Mouse (Mus musculus) ES-Bruce4 (cell line): ENCODE results near the gene Arfgef3. TPM values are rescaled to one million over a fixed set of nuclear protein-coding genes. Genes with fewer than 3 reads are reported as not detected.

Experiments
- H3K27ac ChIP-seq: 2 replicates; pipeline ENCODE4 v1.5.1; 2012; ENCODE audit warnings: low read length, inconsistent platforms; ENCODE audit not compliant: insufficient read depth
- H3K27me3 ChIP-seq: 2 replicates; pipeline ENCODE4 v1.6.1; 2012; ENCODE audit warnings: mild to moderate bottlenecking, low read length, inconsistent platforms; ENCODE audit not compliant: control insufficient read depth, poor library complexity, insufficient read depth, severe bottlenecking
- H3K36me3 ChIP-seq: 2 replicates; pipeline ENCODE4 v1.6.1; 2012; ENCODE audit warnings: inconsistent platforms, mild to moderate bottlenecking, low read length, moderate library complexity; ENCODE audit not compliant: control insufficient read depth, poor library complexity, insufficient read depth, severe bottlenecking
- H3K4me1 ChIP-seq: one replicate; pipeline ENCODE4 v1.8.1; 2011; ENCODE audit warnings: low read length; ENCODE audit not compliant: control insufficient read depth, insufficient read depth
- H3K4me3 ChIP-seq: 2 replicates; pipeline ENCODE4 v1.5.1; 2011; ENCODE audit warnings: low read depth, mild to moderate bottlenecking, low read length
- H3K9ac ChIP-seq: 2 replicates; pipeline ENCODE4 v1.6.1; 2012; ENCODE audit warnings: low read depth, mild to moderate bottlenecking, inconsistent platforms; ENCODE audit not compliant: poor library complexity, severe bottlenecking
- H3K9me3 ChIP-seq: replicated peaks from 2 replicates; pipeline ENCODE4 v1.6.1; 2012; ENCODE audit warnings: mild to moderate bottlenecking, low read length, inconsistent platforms; ENCODE audit not compliant: control insufficient read depth, poor library complexity, insufficient read depth, severe bottlenecking
- CTCF ChIP-seq: IDR thresholded peaks from one replicate; pipeline ENCODE4 v1.8.1; 2011; ENCODE audit warnings: low read depth, low read length
- EP300 ChIP-seq: IDR thresholded peaks from 2 replicates; pipeline ENCODE4 v1.6.1; 2011; ENCODE audit warnings: low read depth, low read length; ENCODE audit not compliant: insufficient read depth
- POLR2A ChIP-seq: IDR thresholded peaks from one replicate; pipeline ENCODE4 v1.8.1; 2011; ENCODE audit warnings: low read length; ENCODE audit not compliant: insufficient read depth
- polyA plus RNA-seq: library from polyadenylated mRNA; stranded (reverse); fragments of >200 nt; gene quantifications from 2 replicates; pipeline ENCODE4 v1.2.4, GENCODE M21; 2011; ENCODE audit warnings: low read depth; ENCODE audit not compliant: missing spikeins, insufficient read depth, insufficient read length

Arfgef3 gene
- polyA plus RNA-seq, 1 experiment: 5.0 TPM

DNA sequence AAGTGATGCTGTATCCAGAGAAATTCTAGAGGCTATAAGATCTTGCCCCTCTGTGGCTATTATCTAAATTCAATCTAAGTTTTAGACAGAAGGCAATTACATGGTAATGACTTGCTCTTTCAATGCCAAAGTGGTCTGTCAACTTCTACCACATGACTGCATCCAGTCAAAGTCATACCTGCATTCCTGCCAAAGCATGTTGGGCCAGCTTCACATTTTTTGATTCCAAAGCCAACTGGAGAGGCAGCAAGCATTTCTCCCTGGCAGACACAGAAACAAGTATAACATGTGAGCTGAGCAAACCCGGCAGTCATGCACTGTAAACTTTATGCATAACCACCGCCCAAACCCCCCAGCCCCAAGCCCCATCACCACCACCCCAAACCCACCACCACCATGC is 44.6 kb downstream of the Arfgef3 start:
- no peak overlapping the region for H3K4me3 ChIP-seq
- no peaks in the 10 kb centered on the region for H3K9me3 ChIP-seq
- no peak overlapping the region for H3K9ac ChIP-seq
- H3K27ac ChIP-seq: no peak overlapping the region
- TF ChIP-seq POLR2A (no peak), EP300 (no peak), CTCF (no peak)
- no peaks in the 10 kb centered on the region; the same call in 1 of the 2 replicates for H3K27me3 ChIP-seq
- no peaks in the 10 kb centered on the region for H3K36me3 ChIP-seq
- H3K4me1 ChIP-seq: no peaks in the 10 kb centered on the region

DNA sequence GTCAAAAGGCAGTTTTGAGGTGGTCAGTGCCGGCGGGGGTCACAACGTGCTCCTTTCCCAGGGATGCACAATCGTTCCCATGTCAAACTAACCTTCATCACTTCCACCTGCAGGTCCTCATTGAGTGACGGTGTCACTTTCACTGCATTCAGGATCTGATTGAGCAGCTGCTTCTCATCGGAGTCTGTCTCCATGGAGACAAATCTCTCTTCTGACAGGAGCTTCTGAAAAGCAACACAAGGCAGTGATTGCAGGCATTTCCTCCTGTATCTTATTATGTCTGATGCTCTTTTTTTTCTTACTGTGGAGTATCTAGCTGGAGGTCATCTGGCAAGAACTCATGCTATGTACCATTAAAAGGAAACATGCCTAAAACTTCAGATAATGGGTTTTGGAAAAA is 47.3 kb downstream of the Arfgef3 start:
- Histone ChIP-seq H3K36me3 (no peaks in the 10 kb centered on the region), H3K9me3 (no peaks in the 10 kb centered on the region), H3K9ac (no peak overlapping the region), H3K4me3 (no peak overlapping the region), H3K27me3 (no peaks in the 10 kb centered on the region; the same call in 1 of the 2 replicates), H3K27ac (no peak overlapping the region), H3K4me1 (no peaks in the 10 kb centered on the region)
- TF ChIP-seq EP300: no peak
- TF ChIP-seq POLR2A: no peak
- no peak for TF ChIP-seq CTCF

DNA sequence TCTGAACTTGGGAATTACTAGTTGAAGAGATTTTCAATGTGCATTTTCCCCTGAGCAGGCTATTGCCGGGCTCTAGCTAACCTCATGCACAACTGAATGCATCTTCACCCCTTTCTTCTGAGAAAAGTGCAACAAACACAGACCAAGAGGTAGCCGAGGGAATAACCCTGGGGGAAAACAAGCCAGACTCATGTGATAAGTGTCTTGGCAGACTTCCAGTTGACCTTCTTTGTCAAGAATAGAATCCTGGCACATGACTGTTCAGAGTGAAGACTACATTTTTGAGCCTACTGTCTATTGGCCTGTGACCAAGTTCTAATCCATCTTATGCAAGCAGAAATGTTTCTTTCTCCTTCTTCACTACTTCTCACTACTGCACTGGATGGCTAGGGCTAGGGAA is 55.5 kb downstream of the Arfgef3 start:
- no peak overlapping the region for H3K27ac ChIP-seq
- no peak overlapping the region for H3K4me3 ChIP-seq
- H3K4me1 ChIP-seq: no peaks in the 10 kb centered on the region
- TF ChIP-seq CTCF (no peak), EP300 (no peak), POLR2A (no peak)
- H3K36me3 ChIP-seq: no peaks in the 10 kb centered on the region
- H3K27me3 ChIP-seq: no peaks in the 10 kb centered on the region; the same call in 1 of the 2 replicates
- no peak overlapping the region for H3K9ac ChIP-seq
- H3K9me3 ChIP-seq: no peaks in the 10 kb centered on the region

DNA sequence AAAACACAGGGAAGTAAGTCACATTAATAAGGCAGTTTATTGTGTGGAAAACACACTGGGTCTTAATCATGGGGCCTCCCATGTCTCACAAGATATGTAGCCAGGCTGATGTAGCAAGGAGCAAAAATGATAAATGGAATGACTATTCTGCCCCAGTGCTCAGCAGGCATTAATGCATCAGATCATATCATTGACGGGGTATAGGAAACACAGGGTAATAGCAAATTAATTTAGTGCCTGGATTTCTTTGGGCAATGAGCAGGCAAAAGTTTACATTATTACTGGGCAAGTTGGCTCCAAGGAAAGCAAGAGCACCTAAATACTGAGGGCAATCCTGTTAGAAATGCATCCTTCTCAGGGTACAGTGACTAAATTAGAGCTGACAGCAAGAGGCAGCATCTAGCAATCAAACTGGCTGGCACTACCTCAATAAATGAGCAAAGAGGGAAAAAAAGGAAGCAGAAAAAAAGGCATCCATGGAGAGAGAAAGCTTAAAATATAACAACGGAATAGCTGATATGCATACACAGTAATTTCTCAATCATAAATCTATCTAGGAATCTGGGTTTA is 62.3 kb downstream of the Arfgef3 start:
- no peaks in the 10 kb centered on the region for H3K36me3 ChIP-seq
- H3K9ac ChIP-seq: no peak overlapping the region
- H3K27ac ChIP-seq: no peak overlapping the region
- no peak for TF ChIP-seq EP300
- no peak for TF ChIP-seq POLR2A
- TF ChIP-seq CTCF: no peak
- H3K4me3 ChIP-seq: no peak overlapping the region
- no peaks in the 10 kb centered on the region; the same call in 1 of the 2 replicates for H3K27me3 ChIP-seq
- H3K4me1 ChIP-seq: no peaks in the 10 kb centered on the region
- no peaks in the 10 kb centered on the region for H3K9me3 ChIP-seq

DNA sequence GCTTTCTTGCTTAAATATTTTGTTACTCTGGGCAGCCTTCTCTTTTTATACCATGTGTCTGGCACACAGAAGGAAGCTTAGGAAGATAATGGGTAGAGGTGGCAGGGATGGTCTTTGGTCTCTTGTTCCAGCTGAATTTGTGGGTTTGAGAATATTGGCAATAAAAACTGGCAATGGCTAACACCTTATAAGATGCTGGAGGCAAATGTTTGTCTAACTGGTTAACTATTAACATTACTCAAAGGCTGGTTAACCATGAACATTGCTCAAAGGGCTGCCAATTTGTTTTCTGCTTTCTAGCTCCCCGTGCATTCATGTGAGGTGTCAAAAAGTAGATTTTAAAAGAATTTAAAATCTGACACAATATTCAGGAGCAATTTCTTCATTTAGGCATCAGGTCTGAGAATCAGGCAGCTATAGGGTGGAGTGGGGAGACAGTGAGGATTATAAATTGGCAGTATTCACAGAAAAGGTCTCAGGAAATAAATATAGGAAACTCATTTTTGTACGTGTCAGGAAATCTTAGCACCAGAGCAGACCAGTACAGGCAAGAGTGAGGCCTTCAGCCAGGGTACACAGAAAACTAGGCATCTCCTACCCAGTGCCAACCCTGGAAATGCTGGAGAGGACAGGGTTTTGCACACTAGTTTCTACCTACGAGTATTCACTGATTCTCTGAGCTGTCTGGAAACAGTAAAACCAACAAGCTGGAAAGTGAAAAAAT is 62.9 kb downstream of the Arfgef3 start:
- TF ChIP-seq POLR2A: no peak
- TF ChIP-seq CTCF: no peak
- no peak for TF ChIP-seq EP300

DNA sequence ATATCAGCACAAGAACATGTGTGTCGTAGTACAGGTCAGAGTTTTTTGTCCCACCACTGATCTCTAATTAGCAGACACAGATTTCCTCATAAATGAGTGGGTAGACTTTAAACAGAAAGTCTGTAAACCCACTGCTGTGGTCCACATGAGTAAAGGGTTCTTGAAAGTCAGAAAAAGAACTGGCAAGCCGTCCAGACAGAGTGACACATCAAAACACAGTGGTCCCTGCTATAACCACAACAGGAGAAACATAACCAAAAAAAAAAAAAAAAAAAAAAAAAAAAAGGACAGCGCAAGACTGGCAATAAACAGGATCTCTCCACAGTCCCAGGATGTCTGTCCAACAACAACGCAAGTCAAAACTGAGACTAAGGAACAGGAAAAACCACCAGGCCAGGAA is 64.9 kb downstream of the Arfgef3 start:
- no peaks in the 10 kb centered on the region for H3K36me3 ChIP-seq
- H3K4me3 ChIP-seq: no peak overlapping the region
- H3K9me3 ChIP-seq: peaks cover 16% of the 10 kb centered on the region
- no peaks in the 10 kb centered on the region; the same call in 1 of the 2 replicates for H3K27me3 ChIP-seq
- no peak overlapping the region for H3K27ac ChIP-seq
- H3K4me1 ChIP-seq: no peaks in the 10 kb centered on the region
- H3K9ac ChIP-seq: no peak overlapping the region
- no peak for TF ChIP-seq POLR2A
- TF ChIP-seq CTCF: no peak
- TF ChIP-seq EP300: no peak

More for the DNA sequence above, 62.9 kb downstream of the Arfgef3 start:
- Histone ChIP-seq H3K27me3 (no peaks in the 10 kb centered on the region; the same call in 1 of the 2 replicates), H3K9ac (no peak overlapping the region), H3K36me3 (no peaks in the 10 kb centered on the region), H3K27ac (no peak overlapping the region), H3K4me1 (no peaks in the 10 kb centered on the region), H3K4me3 (no peak overlapping the region), H3K9me3 (0 out of 2 replicates have a peak, but pooled peaks cover 1% of the 10 kb centered on the region)
